Mouse (Mus musculus): Measurements from ENCODE around the gene Rps17. TPM values are rescaled to one million over a fixed set of nuclear protein-coding genes. Genes with fewer than 3 reads are reported as not detected.

The Rps17 gene
- polyA plus RNA-seq, 1 experiment from 2014 or later: 703 TPM

GRCm38 (mm10) chr7:81309247-81309646, 35.8 kb downstream of the Rps17 start:
- H3K9ac ChIP-seq (ENCODE audit: low read depth, low read length): no peak overlapping the region
- no peak for TF ChIP-seq CTCF (IDR thresholded peaks at IDR 0.05; ENCODE audit: low read depth)
- H3K4me1 ChIP-seq (replicated peaks; ENCODE audit: control insufficient read depth, insufficient read depth, low read length): no peaks in the 10 kb centered on the region
- H3K4me3 ChIP-seq (ENCODE audit: low read depth, low read length): no peak overlapping the region
- H3K9me3 ChIP-seq (ENCODE audit: control insufficient read depth): no peaks in the 10 kb centered on the region
- 94% methylated on average over 6 of the region's 6 CpGs for WGBS
- no peak overlapping the region for H3K4me2 ChIP-seq (replicated peaks; ENCODE audit: low read depth)
- H3K36me3 ChIP-seq (ENCODE audit: control insufficient read depth, insufficient read depth): no peaks in the 10 kb centered on the region
- H3K27me3 ChIP-seq (replicated peaks; ENCODE audit: control insufficient read depth, insufficient read depth, low read length): no peaks in the 10 kb centered on the region
- no peak for ATAC-seq
- H3K27ac ChIP-seq (ENCODE audit: low read depth, low read length): no peak overlapping the region

- ATAC-seq: no peak
- WGBS: 84% methylated on average over 8 of the region's 8 CpGs
- H3K27me3 ChIP-seq (replicated peaks; ENCODE audit: control insufficient read depth, insufficient read depth, low read length): no peaks in the 10 kb centered on the region
- no peak overlapping the region for H3K4me2 ChIP-seq (replicated peaks; ENCODE audit: low read depth)
- H3K9ac ChIP-seq (ENCODE audit: low read depth, low read length): no peak overlapping the region
- H3K4me1 ChIP-seq (replicated peaks; ENCODE audit: control insufficient read depth, insufficient read depth, low read length): no peaks in the 10 kb centered on the region
- H3K27ac ChIP-seq (ENCODE audit: low read depth, low read length): no peak overlapping the region
- no peaks in the 10 kb centered on the region for H3K9me3 ChIP-seq (ENCODE audit: control insufficient read depth)
- no peak overlapping the region for H3K4me3 ChIP-seq (ENCODE audit: low read depth, low read length)
- no peaks in the 10 kb centered on the region for H3K36me3 ChIP-seq (ENCODE audit: control insufficient read depth, insufficient read depth)
- no peak for TF ChIP-seq CTCF (IDR thresholded peaks at IDR 0.05; ENCODE audit: low read depth)
These were observed 37.3 kb downstream of the Rps17 start for GRCm38 (mm10) chr7:81307735-81308134.

- Histone ChIP-seq H3K27me3 (replicated peaks; ENCODE audit: control insufficient read depth, insufficient read depth, low read length) (no peaks in the 10 kb centered on the region), H3K27ac (ENCODE audit: low read depth, low read length) (no peak overlapping the region), H3K9me3 (ENCODE audit: control insufficient read depth) (no peaks in the 10 kb centered on the region), H3K36me3 (ENCODE audit: control insufficient read depth, insufficient read depth) (no peaks in the 10 kb centered on the region), H3K4me2 (replicated peaks; ENCODE audit: low read depth) (no peak overlapping the region), H3K4me3 (ENCODE audit: low read depth, low read length) (no peak overlapping the region), H3K4me1 (replicated peaks; ENCODE audit: control insufficient read depth, insufficient read depth, low read length) (no peaks in the 10 kb centered on the region), H3K9ac (ENCODE audit: low read depth, low read length) (no peak overlapping the region)
- ATAC-seq: no peak
- 84% methylated on average over 5 of the region's 5 CpGs for WGBS
- no peak for TF ChIP-seq CTCF (IDR thresholded peaks at IDR 0.05; ENCODE audit: low read depth)
These were observed 40.4 kb downstream of the Rps17 start for GRCm38 (mm10) chr7:81304675-81305074.

- no peaks in the 10 kb centered on the region for H3K27me3 ChIP-seq (replicated peaks; ENCODE audit: control insufficient read depth, insufficient read depth, low read length)
- ATAC-seq: no peak
- no peak overlapping the region for H3K9ac ChIP-seq (ENCODE audit: low read depth, low read length)
- no peak overlapping the region for H3K4me3 ChIP-seq (ENCODE audit: low read depth, low read length)
- H3K9me3 ChIP-seq (ENCODE audit: control insufficient read depth): no peaks in the 10 kb centered on the region
- TF ChIP-seq CTCF (IDR thresholded peaks at IDR 0.05; ENCODE audit: low read depth): no peak
- 80% methylated on average over 5 of the region's 5 CpGs for WGBS
- no peaks in the 10 kb centered on the region for H3K4me1 ChIP-seq (replicated peaks; ENCODE audit: control insufficient read depth, insufficient read depth, low read length)
- no peaks in the 10 kb centered on the region for H3K36me3 ChIP-seq (ENCODE audit: control insufficient read depth, insufficient read depth)
- H3K4me2 ChIP-seq (replicated peaks; ENCODE audit: low read depth): no peak overlapping the region
- H3K27ac ChIP-seq (ENCODE audit: low read depth, low read length): no peak overlapping the region
These were observed 41.0 kb downstream of the Rps17 start for GRCm38 (mm10) chr7:81304100-81304499.

- H3K9ac ChIP-seq (ENCODE audit: low read depth, low read length): no peak overlapping the region
- no peaks in the 10 kb centered on the region for H3K27me3 ChIP-seq (replicated peaks; ENCODE audit: control insufficient read depth, insufficient read depth, low read length)
- peak; percentile 71 for TF ChIP-seq CTCF (IDR thresholded peaks at IDR 0.05; ENCODE audit: low read depth)
- H3K4me2 ChIP-seq (replicated peaks; ENCODE audit: low read depth): no peak overlapping the region
- WGBS: 93% methylated on average over 2 of the region's 2 CpGs
- no peaks in the 10 kb centered on the region for H3K36me3 ChIP-seq (ENCODE audit: control insufficient read depth, insufficient read depth)
- no peak for ATAC-seq
- no peak overlapping the region for H3K27ac ChIP-seq (ENCODE audit: low read depth, low read length)
- H3K9me3 ChIP-seq (ENCODE audit: control insufficient read depth): no peaks in the 10 kb centered on the region
- H3K4me3 ChIP-seq (ENCODE audit: low read depth, low read length): no peak overlapping the region
- no peaks in the 10 kb centered on the region for H3K4me1 ChIP-seq (replicated peaks; ENCODE audit: control insufficient read depth, insufficient read depth, low read length)
These were observed 41.4 kb downstream of the Rps17 start for GRCm38 (mm10) chr7:81303682-81304081.

- Histone ChIP-seq H3K9ac (ENCODE audit: low read depth, low read length) (no peak overlapping the region), H3K27me3 (replicated peaks; ENCODE audit: control insufficient read depth, insufficient read depth, low read length) (no peaks in the 10 kb centered on the region), H3K9me3 (ENCODE audit: control insufficient read depth) (no peaks in the 10 kb centered on the region), H3K36me3 (ENCODE audit: control insufficient read depth, insufficient read depth) (no peaks in the 10 kb centered on the region), H3K27ac (ENCODE audit: low read depth, low read length) (no peak overlapping the region), H3K4me1 (replicated peaks; ENCODE audit: control insufficient read depth, insufficient read depth, low read length) (no peaks in the 10 kb centered on the region), H3K4me3 (ENCODE audit: low read depth, low read length) (no peak overlapping the region), H3K4me2 (replicated peaks; ENCODE audit: low read depth) (no peak overlapping the region)
- no peak for ATAC-seq
- no peak for TF ChIP-seq CTCF (IDR thresholded peaks at IDR 0.05; ENCODE audit: low read depth)
- 92% methylated on average over 7 of the region's 7 CpGs for WGBS
These were observed 43.7 kb downstream of the Rps17 start for GRCm38 (mm10) chr7:81301323-81301722.

GRCm38 (mm10) chr7:81298206-81298605, 46.8 kb downstream of the Rps17 start:
- H3K4me1 ChIP-seq (replicated peaks; ENCODE audit: control insufficient read depth, insufficient read depth, low read length): no peaks in the 10 kb centered on the region
- no peak overlapping the region for H3K27ac ChIP-seq (ENCODE audit: low read depth, low read length)
- no peak for TF ChIP-seq CTCF (IDR thresholded peaks at IDR 0.05; ENCODE audit: low read depth)
- H3K9ac ChIP-seq (ENCODE audit: low read depth, low read length): no peak overlapping the region
- no peak for ATAC-seq
- no peaks in the 10 kb centered on the region for H3K36me3 ChIP-seq (ENCODE audit: control insufficient read depth, insufficient read depth)
- no peaks in the 10 kb centered on the region for H3K27me3 ChIP-seq (replicated peaks; ENCODE audit: control insufficient read depth, insufficient read depth, low read length)
- H3K4me2 ChIP-seq (replicated peaks; ENCODE audit: low read depth): no peak overlapping the region
- H3K9me3 ChIP-seq (ENCODE audit: control insufficient read depth): no peaks in the 10 kb centered on the region
- 34% methylated on average over 6 of the region's 6 CpGs for WGBS
- H3K4me3 ChIP-seq (ENCODE audit: low read depth, low read length): no peak overlapping the region

Data from intestine, postnatal 0 days (tissue).